Mouse (Mus musculus): Measurements from ENCODE around the gene Nfkbib. TPM values are rescaled to one million over a fixed set of nuclear protein-coding genes. Genes with fewer than 3 reads are reported as not detected.
A peak's percentile ranks its signal among the peaks of the same experiment; 100 is the strongest.

The Nfkbib gene
- polyA plus RNA-seq, 2 experiments = 15.0 to 27.0 TPM

DNA sequence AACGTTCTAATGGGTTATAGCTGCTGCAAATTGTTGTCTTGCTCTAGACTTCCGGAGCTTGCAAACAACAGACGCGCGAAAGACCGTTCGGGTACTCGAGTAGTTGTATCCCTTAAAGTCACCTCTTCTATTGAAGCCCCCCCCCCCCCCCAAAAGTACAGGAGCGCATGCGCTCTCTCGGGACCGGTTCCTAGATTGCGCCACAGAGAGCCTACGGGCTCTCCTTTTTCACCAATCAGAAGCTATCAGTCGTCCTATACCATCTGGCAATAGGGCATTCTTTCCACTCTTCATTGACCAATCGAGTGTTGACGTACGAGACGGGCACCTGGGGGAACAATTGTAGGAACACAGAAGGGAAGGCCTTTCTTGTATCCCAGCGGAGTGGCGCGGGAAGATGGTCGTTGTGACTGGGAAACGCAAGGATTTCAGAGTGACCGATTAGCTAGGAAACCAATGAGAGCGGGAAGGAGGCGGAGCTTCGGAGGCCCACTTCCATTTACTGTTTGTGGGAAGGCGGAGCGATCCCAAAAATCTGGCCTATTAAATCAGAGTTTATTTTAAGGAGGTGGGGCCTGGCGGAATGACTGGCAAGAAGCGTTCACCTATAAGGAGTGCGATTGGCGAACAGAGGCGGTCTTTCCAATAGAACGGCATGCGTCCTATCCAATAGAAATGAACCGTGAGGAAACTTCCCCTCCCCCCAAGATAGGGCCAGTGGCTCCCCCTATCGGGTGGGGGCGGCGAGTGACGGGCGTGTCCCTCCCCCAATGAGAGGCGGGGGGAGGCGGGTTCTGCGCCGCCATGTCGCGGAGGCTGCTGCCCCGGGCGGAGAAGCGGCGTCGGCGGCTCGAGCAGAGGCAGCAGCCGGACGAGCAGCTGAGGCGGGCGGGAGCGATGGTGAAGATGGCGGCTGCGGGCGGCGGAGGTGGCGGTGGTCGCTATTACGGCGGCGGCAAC is 43.1 kb upstream of the Nfkbib start:
- DNase-seq (ENCODE audit: low read depth in 3 of 3, low spot score in 3 of 3) = peak; percentile 99
- Histone ChIP-seq H3K36me3 (replicated peaks; ENCODE audit: control insufficient read depth, insufficient read depth, low read depth) (peaks cover 36% of the 10 kb centered on the region), H3K27ac (peak overlapping the region; percentile 80), H3K9ac (replicated peaks) (peak overlapping the region; percentile 86), H3K4me3 (ENCODE audit: insufficient read depth in 1 of 2, low read depth in 2 of 2, low read length in 2 of 2) (peak overlapping the region; percentile 90 to 96), H3K4me2 (ENCODE audit: low read depth) (peak overlapping the region; percentile 99), H3K27me3 (ENCODE audit: control insufficient read depth, insufficient read depth, low read length) (no peaks in the 10 kb centered on the region), H3K4me1 (replicated peaks; ENCODE audit: control insufficient read depth in 2 of 2, insufficient read depth in 2 of 2, low read length in 1 of 2) (peaks cover 23 to 28% of the 10 kb centered on the region in 2 experiments), H3K9me3 (ENCODE audit: control insufficient read depth, low read length) (no peaks in the 10 kb centered on the region)
- under 1% methylated on average over 70 of the region's 70 CpGs for WGBS (ENCODE audit: insufficient replicate concordance)
- peak; percentile 86 for ATAC-seq (ENCODE audit: insufficient read depth)
- TF ChIP-seq EP300 (IDR thresholded peaks at IDR 0.05; ENCODE audit: low read depth) (peak; percentile 53), CTCF (IDR thresholded peaks at IDR 0.05; ENCODE audit: low read depth) (peak; percentile 58)

DNA sequence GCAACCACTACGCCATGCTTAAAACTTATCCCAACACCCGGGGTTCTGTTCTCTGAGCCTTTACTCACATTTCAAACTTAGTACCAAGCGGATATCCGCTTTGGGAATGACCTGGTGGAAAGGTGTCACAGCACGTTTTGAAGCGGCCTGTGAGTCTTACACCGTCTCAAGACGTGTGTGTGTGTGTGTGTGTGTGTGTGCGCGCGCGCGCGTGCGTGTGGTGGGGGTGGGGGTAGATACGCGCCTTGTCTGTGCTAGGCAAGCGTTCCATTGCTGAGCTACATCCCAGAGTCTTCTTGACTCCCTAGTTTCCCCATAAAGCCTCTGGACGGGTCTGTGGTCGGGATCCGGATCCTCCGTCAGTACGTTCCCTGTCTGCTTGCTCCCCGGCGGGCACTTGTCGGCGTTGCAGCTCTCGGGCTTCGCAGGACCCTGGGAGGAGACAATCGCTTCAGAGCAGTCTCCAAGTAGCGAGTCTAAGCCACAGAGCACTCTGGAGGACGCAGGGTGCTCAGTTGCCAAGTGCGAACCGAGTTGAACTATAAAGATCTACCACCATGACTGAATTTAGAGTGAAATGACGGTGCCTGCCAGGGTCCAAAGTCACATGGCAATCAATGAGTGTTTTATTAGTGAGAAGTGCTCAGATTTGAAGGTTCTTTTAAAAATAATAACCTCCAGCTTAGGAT is 42.2 kb upstream of the Nfkbib start:
- TF ChIP-seq EP300 (IDR thresholded peaks at IDR 0.05; ENCODE audit: low read depth) = no peak; the same call in 1 of the 2 replicates
- TF ChIP-seq CTCF (IDR thresholded peaks at IDR 0.05; ENCODE audit: low read depth) = 0 out of 2 replicates have a peak, but pooled peaks have one; percentile 20
- Histone ChIP-seq H3K9me3 (ENCODE audit: control insufficient read depth, low read length) (no peaks in the 10 kb centered on the region), H3K4me2 (ENCODE audit: low read depth) (peak overlapping the region; percentile 96), H3K4me1 (replicated peaks; ENCODE audit: control insufficient read depth in 2 of 2, insufficient read depth in 2 of 2, low read length in 1 of 2) (peaks cover 23 to 28% of the 10 kb centered on the region in 2 experiments), H3K36me3 (replicated peaks; ENCODE audit: control insufficient read depth, insufficient read depth, low read depth) (peaks cover 27% of the 10 kb centered on the region), H3K9ac (replicated peaks) (peak overlapping the region; percentile 76), H3K4me3 (ENCODE audit: insufficient read depth in 1 of 2, low read depth in 2 of 2, low read length in 2 of 2) (peak overlapping the region; percentile 67 to 77), H3K27ac (peak overlapping the region; percentile 80), H3K27me3 (ENCODE audit: control insufficient read depth, insufficient read depth, low read length) (no peaks in the 10 kb centered on the region)
- WGBS (ENCODE audit: insufficient replicate concordance) = under 1% methylated on average over 35 of the region's 35 CpGs
- ATAC-seq (ENCODE audit: insufficient read depth) = peak; percentile 40; the same call in 1 of the 2 replicates
- DNase-seq (ENCODE audit: low read depth in 3 of 3, low spot score in 3 of 3) = peak in 1 of 3 experiments; percentile 59

DNA sequence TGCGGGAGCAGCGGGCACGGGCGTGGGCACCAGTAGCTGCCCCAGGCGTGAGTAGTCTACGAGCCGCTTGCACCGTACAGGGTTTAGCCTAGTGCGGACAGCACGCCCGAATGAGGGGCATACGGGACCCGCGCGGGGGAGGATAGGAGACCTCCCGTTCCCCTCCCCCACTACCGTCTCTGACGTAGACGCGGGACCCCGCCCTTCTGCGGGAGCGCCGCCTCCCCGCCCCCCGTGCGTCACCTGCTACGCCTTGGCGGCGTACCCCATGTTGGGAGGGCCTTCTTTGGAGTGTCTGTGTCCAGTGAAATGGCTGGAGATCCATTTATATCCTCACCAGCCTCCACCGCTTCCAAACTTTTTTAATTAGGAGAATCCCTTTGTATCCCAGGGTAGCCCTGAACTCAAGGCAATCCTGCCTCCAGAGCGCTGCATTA is 41.7 kb upstream of the Nfkbib start:
- H3K4me2 ChIP-seq (ENCODE audit: low read depth) = peak overlapping the region; percentile 96
- peak overlapping the region; percentile 76 for H3K9ac ChIP-seq (replicated peaks)
- H3K36me3 ChIP-seq (replicated peaks; ENCODE audit: control insufficient read depth, insufficient read depth, low read depth) = peaks cover 21% of the 10 kb centered on the region
- DNase-seq (ENCODE audit: low read depth in 3 of 3, low spot score in 3 of 3) (peak; percentile 74 to 78 (median 75)), ATAC-seq (ENCODE audit: insufficient read depth) (peak; percentile 60)
- H3K27ac ChIP-seq = peak overlapping the region; percentile 80
- no peaks in the 10 kb centered on the region for H3K9me3 ChIP-seq (ENCODE audit: control insufficient read depth, low read length)
- no peaks in the 10 kb centered on the region for H3K27me3 ChIP-seq (ENCODE audit: control insufficient read depth, insufficient read depth, low read length)
- under 1% methylated on average over 28 of the region's 32 CpGs for WGBS (ENCODE audit: insufficient replicate concordance)
- peaks cover 24 to 31% of the 10 kb centered on the region in 2 experiments for H3K4me1 ChIP-seq (replicated peaks; ENCODE audit: control insufficient read depth in 2 of 2, insufficient read depth in 2 of 2, low read length in 1 of 2)
- TF ChIP-seq EP300 (IDR thresholded peaks at IDR 0.05; ENCODE audit: low read depth) (no peak; the same call in 1 of the 2 replicates), CTCF (IDR thresholded peaks at IDR 0.05; ENCODE audit: low read depth) (no peak)
- H3K4me3 ChIP-seq (ENCODE audit: insufficient read depth in 1 of 2, low read depth in 2 of 2, low read length in 2 of 2) = peak overlapping the region; percentile 67 to 77

DNA sequence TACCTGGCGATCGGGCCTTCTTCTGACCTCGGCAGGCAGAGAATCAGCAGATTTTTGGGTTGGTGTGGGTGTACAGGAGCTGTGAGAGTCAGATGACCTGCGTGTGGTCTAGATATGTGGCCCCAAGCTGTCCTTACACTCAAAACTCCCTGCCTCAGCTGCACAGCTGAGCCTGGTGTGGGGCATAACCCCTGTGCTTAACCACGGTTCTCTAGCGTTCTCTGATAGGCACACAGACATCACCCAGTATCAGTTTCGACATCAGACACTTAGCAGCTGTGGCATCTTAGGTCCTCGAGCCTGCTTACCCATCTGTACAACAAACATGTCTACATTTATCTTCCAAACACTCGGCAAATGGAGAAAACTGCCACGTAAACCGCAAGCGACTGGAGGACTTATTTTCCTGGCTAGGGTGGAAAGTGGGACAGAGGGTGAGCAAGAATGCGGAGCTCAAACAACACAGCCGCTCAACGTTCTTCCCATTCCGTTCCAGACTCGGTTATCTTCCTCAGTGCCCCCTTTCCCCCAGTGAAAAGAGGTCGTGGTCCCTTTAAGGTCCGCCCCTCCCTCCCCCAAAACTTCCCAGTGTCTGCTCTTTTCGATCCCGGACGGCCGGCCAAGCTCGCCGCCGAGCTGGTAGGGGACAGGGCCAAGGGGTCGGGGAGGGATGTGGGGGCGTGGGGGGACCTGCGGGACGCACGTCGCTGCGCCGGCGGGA is 41.1 kb upstream of the Nfkbib start, which contains the start of gene Hnrnpl:
Gene Hnrnpl, plus strand, starts transcription at position 321 of the 721 bp plus-strand sequence.
- peak within 1 kb of the TSS; percentile 67 to 77 for H3K4me3 ChIP-seq (ENCODE audit: insufficient read depth in 1 of 2, low read depth in 2 of 2, low read length in 2 of 2)
- peaks cover 16% of the 10 kb centered on the region for H3K36me3 ChIP-seq (replicated peaks; ENCODE audit: control insufficient read depth, insufficient read depth, low read depth)
- no peaks in the 10 kb centered on the region for H3K9me3 ChIP-seq (ENCODE audit: control insufficient read depth, low read length)
- H3K9ac ChIP-seq (replicated peaks) = peak within 1 kb of the TSS; percentile 76
- ATAC-seq (ENCODE audit: insufficient read depth) (no peak), DNase-seq (ENCODE audit: low read depth in 3 of 3, low spot score in 3 of 3) (no peak)
- 3% methylated on average over 35 of the region's 35 CpGs for WGBS (ENCODE audit: insufficient replicate concordance)
- H3K4me1 ChIP-seq (replicated peaks; ENCODE audit: control insufficient read depth in 2 of 2, insufficient read depth in 2 of 2, low read length in 1 of 2) = peaks cover 25 to 33% of the 10 kb centered on the region in 2 experiments
- TF ChIP-seq CTCF (IDR thresholded peaks at IDR 0.05; ENCODE audit: low read depth) (no peak), EP300 (IDR thresholded peaks at IDR 0.05; ENCODE audit: low read depth) (no peak)
- peak within 1 kb of the TSS; percentile 80 for H3K27ac ChIP-seq
- no peaks in the 10 kb centered on the region for H3K27me3 ChIP-seq (ENCODE audit: control insufficient read depth, insufficient read depth, low read length)
- peak within 1 kb of the TSS; percentile 96 for H3K4me2 ChIP-seq (ENCODE audit: low read depth)

Data from liver, embryonic 14.5 days (tissue).